Mouse (Mus musculus) megakaryocyte progenitor cell, adult 5-6 weeks (primary cell): Measurements from ENCODE around the gene Ackr2. TPM values are rescaled to one million over a fixed set of nuclear protein-coding genes. Genes with fewer than 3 reads are reported as not detected.

Experiments used
- ATAC-seq: replicated peaks from 2 replicates; pipeline ENCODE4 v1.8.0; 2016; ENCODE audit warnings: mild to moderate bottlenecking, moderate TSS enrichment, inconsistent platforms; ENCODE audit not compliant: poor library complexity
- total RNA-seq, 2 experiments: library from RNA; stranded (forward) in 1 of 2; stranded (reverse) in 1 of 2; fragments of 157-497, 149-512 nt in 1 of 2; fragments of 200-1000 nt in 1 of 2; gene quantifications; 2 replicates each; pipeline versions ENCODE4 v1.2.3 to v1.2.4; 2015 to 2017

Ackr2 gene
- total RNA-seq, 2 experiments from 2014 or later: not detected

DNA sequence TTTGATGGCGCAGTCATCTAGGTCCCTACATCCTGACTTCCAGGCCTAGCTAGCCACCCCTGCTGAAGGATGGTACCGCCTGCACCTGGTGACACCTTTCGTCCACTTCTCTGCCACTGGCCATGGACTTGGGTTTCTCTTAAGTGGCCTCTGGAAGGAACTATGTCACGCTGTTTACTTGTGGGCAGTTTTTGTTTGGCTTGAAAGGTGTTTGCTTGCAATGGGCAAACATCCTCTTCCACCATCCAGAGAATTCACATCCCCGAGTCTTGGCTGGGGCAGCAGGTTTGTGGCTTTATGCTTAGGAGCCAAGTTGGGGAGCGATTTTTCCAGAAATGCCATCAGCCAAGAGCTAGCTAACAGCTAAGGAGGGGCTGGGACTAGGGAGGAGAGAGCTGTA lies 54.4 kb downstream of the Ackr2 start:
- ATAC-seq: no peak

- ATAC-seq: no peak
These were observed 61.9 kb downstream of the Ackr2 start for GRCm38 (mm10) chr9:121959966-121960635.

Other genes with a start within 250 kb of the Ackr2 start
- gene Sec22c, start 192.9 kb upstream of the Ackr2 start, total RNA-seq (2015): 11.1 and 11.5 TPM in 2 replicates
- gene Sec22c, start 192.9 kb upstream of the Ackr2 start, total RNA-seq (2017): 6.6 and 12.0 TPM in 2 replicates
- gene Ss18l2, start 188.0 kb upstream of the Ackr2 start, total RNA-seq (2015): 43.7 and 71.4 TPM in 2 replicates
- gene Ss18l2, start 188.0 kb upstream of the Ackr2 start, total RNA-seq (2017): 39.8 and 59.3 TPM in 2 replicates
- 92.4 and 140 TPM in 2 replicates for gene Nktr, start 179.2 kb upstream of the Ackr2 start, total RNA-seq (2015)
- 100.0 and 142 TPM in 2 replicates for gene Nktr, start 179.2 kb upstream of the Ackr2 start, total RNA-seq (2017)
- gene Zfp651, start 139.0 kb upstream of the Ackr2 start, total RNA-seq (2015): 0.05 and 0.62 TPM in 2 replicates
- gene Zfp651, start 139.0 kb upstream of the Ackr2 start, total RNA-seq (2017): 0.24 TPM in 1 of 2 replicates, not detected in the other
- gene Klhl40, start 120.7 kb upstream of the Ackr2 start, total RNA-seq (2015): not detected in 2 replicates
- gene Klhl40, start 120.7 kb upstream of the Ackr2 start, total RNA-seq (2017): 0.17 TPM in 1 of 2 replicates, not detected in the other
- not detected in 2 replicates for gene Hhatl, start 105.8 kb upstream of the Ackr2 start, total RNA-seq (2015)
- not detected in 2 replicates for gene Hhatl, start 105.8 kb upstream of the Ackr2 start, total RNA-seq (2017)
- 0.42 TPM in 1 of 2 replicates, not detected in the other for gene Ccdc13, start 58.9 kb upstream of the Ackr2 start, total RNA-seq (2015)
- gene Ccdc13, start 58.9 kb upstream of the Ackr2 start, total RNA-seq (2017): not detected in 2 replicates
- gene Higd1a, start 40.0 kb upstream of the Ackr2 start, total RNA-seq (2015): 89.9 and 101 TPM in 2 replicates
- 14.1 and 21.7 TPM in 2 replicates for gene Higd1a, start 40.0 kb upstream of the Ackr2 start, total RNA-seq (2017)
- gene Cyp8b1, start 17.9 kb downstream of the Ackr2 start, total RNA-seq (2015): not detected in 2 replicates
- not detected in 2 replicates for gene Cyp8b1, start 17.9 kb downstream of the Ackr2 start, total RNA-seq (2017)
- gene Fam198a, start 52.6 kb downstream of the Ackr2 start, total RNA-seq (2015): 0.25 TPM in 1 of 2 replicates, not detected in the other
- 0.17 and 0.30 TPM in 2 replicates for gene Fam198a, start 52.6 kb downstream of the Ackr2 start, total RNA-seq (2017)
- gene Pomgnt2, start 98.8 kb downstream of the Ackr2 start, total RNA-seq (2015): 3.2 and 4.6 TPM in 2 replicates
- gene Pomgnt2, start 98.8 kb downstream of the Ackr2 start, total RNA-seq (2017): 4.9 and 6.7 TPM in 2 replicates
- gene Snrk, start 218.9 kb downstream of the Ackr2 start, total RNA-seq (2015): 16.5 and 19.7 TPM in 2 replicates
- gene Snrk, start 218.9 kb downstream of the Ackr2 start, total RNA-seq (2017): 19.7 and 22.9 TPM in 2 replicates